Mouse (Mus musculus): Measurements from ENCODE around the gene Naa15. TPM values are rescaled to one million over a fixed set of nuclear protein-coding genes. Genes with fewer than 3 reads are reported as not detected.

The Naa15 gene
- total and polyA plus RNA-seq, 3 experiments, result 27.6 to 95.3 (median 59.0) TPM

- H3K79me2 ChIP-seq (replicated peaks; ENCODE audit: control insufficient read depth, extremely low read depth, insufficient read depth, poor library complexity, severe bottlenecking), result no peaks in the 10 kb centered on the region
- TF ChIP-seq GABPA (IDR thresholded peaks at IDR 0.05; ENCODE audit: insufficient replicate concordance, low read depth, low read length) (no peak), ZMIZ1 (IDR thresholded peaks at IDR 0.05; ENCODE audit: low read depth, low read length) (no peak), SMC3 (IDR thresholded peaks at IDR 0.05; ENCODE audit: low read depth, low read length) (no peak), HCFC1 (IDR thresholded peaks at IDR 0.05; ENCODE audit: low read depth, low read length) (no peak), RCOR1 (conservative IDR thresholded peaks at IDR 0.05; ENCODE audit: low read depth, low read length) (no peak), NRF1 (IDR thresholded peaks at IDR 0.05; ENCODE audit: low read depth, low read length) (no peak), RAD21 (IDR thresholded peaks at IDR 0.05; ENCODE audit: low read depth, low read length) (no peak), USF2 (conservative IDR thresholded peaks at IDR 0.05; ENCODE audit: low read depth, low read length) (no peak), ETS1 (conservative IDR thresholded peaks at IDR 0.05; ENCODE audit: low read depth, low read length) (no peak), BHLHE40 (IDR thresholded peaks at IDR 0.05; ENCODE audit: low read depth, low read length) (no peak), MAZ (IDR thresholded peaks at IDR 0.05; ENCODE audit: low read depth, low read length) (no peak), NELFE (IDR thresholded peaks at IDR 0.05; ENCODE audit: low read depth, low read length) (no peak), TCF12 (IDR thresholded peaks at IDR 0.05; ENCODE audit: low read depth, low read length) (no peak), CHD1 (IDR thresholded peaks at IDR 0.05; ENCODE audit: low read depth, low read length) (no peak), SIN3A (IDR thresholded peaks at IDR 0.05; ENCODE audit: low read length) (no peak), MXI1 (IDR thresholded peaks at IDR 0.05; ENCODE audit: low read depth, low read length) (no peak), JUN (IDR thresholded peaks at IDR 0.05; ENCODE audit: insufficient read depth, low read depth, low read length) (no peak), CHD2 (IDR thresholded peaks at IDR 0.05; ENCODE audit: low read length) (no peak)
- no peaks in the 10 kb centered on the region for H3K9me3 ChIP-seq (replicated peaks; ENCODE audit: low read length)
- dilution Hi-C loops (cut with MboI; ENCODE audit: extremely low pct_ligation_motif_present, extremely low pct_unique_long_range_greater_than_20kb, low sequenced_read_pairs), result no loop called here
- no peak overlapping the region for H3K27ac ChIP-seq (ENCODE audit: insufficient read depth, low read depth)
- H3K4me2 ChIP-seq (ENCODE audit: insufficient read depth, low read depth, poor library complexity, severe bottlenecking), result no peak overlapping the region
- in situ Hi-C loops (cut with MboI; ENCODE audit: low pct_ligation_motif_present, low pct_unique_long_range_greater_than_20kb, low sequenced_read_pairs), result no loop called here
- no peak overlapping the region for H3K9ac ChIP-seq (ENCODE audit: insufficient read depth, low read depth)
- H3K4me1 ChIP-seq (ENCODE audit: control insufficient read depth in 1 of 2, insufficient read depth in 2 of 2), result peaks cover 2 to 4% of the 10 kb centered on the region in 2 experiments; a peak in 3 of 4 replicates
- no peak for DNase-seq (ENCODE audit: extremely low read depth)
- no peaks in the 10 kb centered on the region for H3K27me3 ChIP-seq (replicated peaks)
- no peak overlapping the region for H3K4me3 ChIP-seq (replicated peaks in 1 of 3; ENCODE audit: low read depth in 2 of 3, low read length in 2 of 3, poor library complexity in 1 of 3)
- H3K36me3 ChIP-seq (replicated peaks in 1 of 2; ENCODE audit: control insufficient read depth in 1 of 2, insufficient read depth in 1 of 2, low read length in 1 of 2), result no peaks in the 10 kb centered on the region
Observed at GRCm38 (mm10) chr3:51393651-51394050, 21.3 kb upstream of the Naa15 start.

- TF ChIP-seq IRF4 (IDR thresholded peaks at IDR 0.05; ENCODE audit: low read depth, low read length) (no peak), ZNF384 (IDR thresholded peaks at IDR 0.05; ENCODE audit: low read depth, low read length) (0 out of 2 replicates have a peak, but pooled peaks have one; percentile 33)
- Histone ChIP-seq H3K4me2 (ENCODE audit: insufficient read depth, low read depth, poor library complexity, severe bottlenecking) (no peak overlapping the region), H3K9ac (ENCODE audit: insufficient read depth, low read depth) (no peak overlapping the region), H3K9me3 (replicated peaks; ENCODE audit: low read length) (no peaks in the 10 kb centered on the region), H3K4me3 (replicated peaks in 1 of 3; ENCODE audit: low read depth in 2 of 3, low read length in 2 of 3, poor library complexity in 1 of 3) (no peak overlapping the region), H3K27ac (ENCODE audit: insufficient read depth, low read depth) (no peak overlapping the region), H3K27me3 (replicated peaks) (no peaks in the 10 kb centered on the region), H3K79me2 (replicated peaks; ENCODE audit: control insufficient read depth, extremely low read depth, insufficient read depth, poor library complexity, severe bottlenecking) (no peaks in the 10 kb centered on the region), H3K36me3 (replicated peaks in 1 of 2; ENCODE audit: control insufficient read depth in 1 of 2, insufficient read depth in 1 of 2, low read length in 1 of 2) (no peaks in the 10 kb centered on the region), H3K4me1 (ENCODE audit: control insufficient read depth in 1 of 2, insufficient read depth in 2 of 2) (peaks cover 3 to 13% of the 10 kb centered on the region in 2 experiments; a peak in 3 of 4 replicates)
- dilution Hi-C loops (cut with MboI; ENCODE audit: extremely low pct_ligation_motif_present, extremely low pct_unique_long_range_greater_than_20kb, low sequenced_read_pairs), result no loop called here
- DNase-seq (ENCODE audit: extremely low read depth), result no peak
- in situ Hi-C loops (cut with MboI; ENCODE audit: low pct_ligation_motif_present, low pct_unique_long_range_greater_than_20kb, low sequenced_read_pairs), result no loop called here
Observed at GRCm38 (mm10) chr3:51394881-51395280, 20.1 kb upstream of the Naa15 start.

All from CH12.LX (cell line).